Mouse (Mus musculus) R1 (cell line): ENCODE data around the gene Gm17720.

Source experiments
- DNase-seq: peaks from one replicate; pipeline ENCODE4 v3.0.0-alpha.2; 2018; ENCODE audit warnings: low read depth, low spot score

Gene Gm17720

GRCm38 (mm10) chr8:110102653-110103052 is at the start of gene Gm17720:
Gene Gm17720 (minus strand): TSS chr8:110102753.
- DNase-seq, result no peak

GRCm38 (mm10) chr8:110145538-110145937 is 43.0 kb upstream of the Gm17720 start:
- peak; percentile 65 for DNase-seq

GRCm38 (mm10) chr8:110140770-110141169 is 38.2 kb upstream of the Gm17720 start:
- DNase-seq, result no peak

DNA sequence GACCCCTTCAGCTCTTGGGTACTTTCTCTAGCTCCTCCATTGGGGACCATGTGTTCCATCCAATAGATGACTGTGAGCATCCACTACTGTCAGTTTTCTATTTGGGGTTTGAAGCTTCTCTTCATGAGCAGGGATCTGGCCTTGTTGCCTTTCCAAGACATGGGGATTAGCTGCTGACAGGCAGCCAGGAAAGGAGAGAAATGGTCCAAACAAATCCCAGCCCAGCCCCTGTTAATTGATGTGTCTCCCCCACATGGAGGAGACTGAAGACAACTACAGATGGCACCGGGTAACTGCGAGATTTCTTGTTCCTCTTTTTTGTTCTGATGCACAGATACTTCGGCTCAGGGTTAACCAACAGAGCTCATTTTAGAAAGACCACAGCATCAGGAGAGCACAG is 37.6 kb upstream of the Gm17720 start:
- DNase-seq, result no peak

DNA sequence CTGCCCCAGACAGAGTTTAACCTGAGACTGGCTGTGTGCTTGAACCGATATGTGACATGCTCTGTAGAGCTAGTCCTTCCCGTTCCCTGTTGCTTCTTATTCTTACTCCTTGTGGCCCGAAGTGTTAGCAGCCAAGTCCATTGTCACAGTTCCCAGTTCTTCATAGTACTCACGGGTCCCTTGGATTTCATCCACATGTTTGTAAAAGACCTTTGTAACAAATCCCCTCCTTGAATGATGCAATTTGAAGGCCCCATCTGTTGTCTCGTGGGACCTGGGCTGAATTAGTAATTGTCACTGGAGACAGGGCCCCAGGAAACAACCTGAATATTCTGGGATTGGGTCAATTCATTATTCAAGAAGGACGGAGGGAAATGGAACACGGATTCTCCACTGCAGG is 33.0 kb upstream of the Gm17720 start:
- no peak for DNase-seq

DNA sequence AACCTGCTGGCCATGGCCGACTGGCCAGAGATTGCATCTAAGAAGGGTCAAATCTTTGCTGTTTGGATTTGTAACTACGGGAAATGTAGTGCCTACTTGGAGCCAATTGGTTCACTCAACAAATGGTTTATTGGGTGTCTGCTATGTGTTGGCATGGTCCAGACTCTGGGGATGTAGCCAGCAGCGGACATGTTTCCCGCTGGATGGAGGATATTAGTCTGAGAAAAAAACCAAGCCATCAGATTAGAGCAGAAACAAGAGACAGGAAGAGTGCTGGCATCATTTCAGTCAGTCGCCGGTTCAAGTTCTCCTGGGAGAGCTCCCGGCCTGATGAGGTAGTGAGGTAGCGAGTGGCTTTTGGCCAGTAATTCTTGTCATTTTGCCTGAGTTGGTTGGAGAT is 31.7 kb upstream of the Gm17720 start:
- no peak for DNase-seq

GRCm38 (mm10) chr8:110130537-110130936 is 28.0 kb upstream of the Gm17720 start:
- DNase-seq, result peak; percentile 89

- peak; percentile 37 for DNase-seq
Measured at GRCm38 (mm10) chr8:110119715-110120114, 17.2 kb upstream of the Gm17720 start.

- peak; percentile 59 for DNase-seq
Measured at GRCm38 (mm10) chr8:110101676-110102075, 877 bp downstream of the Gm17720 start.

GRCm38 (mm10) chr8:110100907-110101306 is 1.6 kb downstream of the Gm17720 start, which contains the start of gene Gm21964:
Gene Gm21964 (plus strand): TSS chr8:110101207.
- DNase-seq, result no peak

- no peak for DNase-seq
Measured at GRCm38 (mm10) chr8:110091869-110092268, 10.7 kb downstream of the Gm17720 start.

DNA sequence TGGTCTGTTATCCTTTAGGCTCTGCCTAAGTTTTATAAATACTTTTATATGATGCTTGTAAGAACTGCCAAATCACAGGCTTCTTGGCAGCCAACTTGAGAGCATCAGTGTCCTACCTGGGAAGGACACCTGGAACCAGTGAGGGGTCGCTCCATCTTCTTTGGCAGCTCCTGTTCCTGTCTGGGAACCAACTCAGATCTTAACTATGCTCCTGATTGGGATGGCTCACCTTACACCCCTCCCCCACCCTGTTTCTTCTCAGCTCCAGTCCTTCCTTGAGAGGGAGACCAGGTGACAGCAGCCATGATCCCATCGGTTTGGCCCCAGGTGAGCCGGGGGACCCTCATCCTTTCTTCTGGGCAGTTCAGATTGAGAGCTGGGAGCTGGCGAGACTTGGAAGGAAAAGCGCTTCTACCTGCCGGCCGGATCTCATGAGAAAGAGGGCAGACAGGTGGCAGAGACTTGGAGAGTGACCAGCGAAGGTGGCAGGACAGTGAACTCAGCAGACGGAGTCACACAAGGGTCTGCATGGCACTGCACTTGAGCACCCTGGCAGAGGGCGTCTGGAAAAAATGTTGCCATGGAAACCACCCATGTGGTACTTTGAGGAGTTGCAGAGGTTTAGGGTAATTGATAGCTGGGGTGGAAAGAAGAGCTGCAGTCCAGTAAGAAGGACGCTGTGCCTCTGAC is 20.0 kb downstream of the Gm17720 start:
- DNase-seq, result peak; percentile 40

GRCm38 (mm10) chr8:110079282-110080221 is 23.0 kb downstream of the Gm17720 start, which contains the start of gene Zfp612:
Gene Zfp612 (plus strand): TSS chr8:110079746.
- peak; percentile 69 for DNase-seq

- no peak for DNase-seq
Measured at GRCm38 (mm10) chr8:110074496-110074895, 28.1 kb downstream of the Gm17720 start.

GRCm38 (mm10) chr8:110071600-110071999 is 31.0 kb downstream of the Gm17720 start:
- peak; percentile 69 for DNase-seq

GRCm38 (mm10) chr8:110069706-110070105 is 32.8 kb downstream of the Gm17720 start:
- no peak for DNase-seq

- no peak for DNase-seq
Measured at GRCm38 (mm10) chr8:110065676-110066075, 36.9 kb downstream of the Gm17720 start.

- DNase-seq, result no peak
Measured at GRCm38 (mm10) chr8:110064606-110065365, 37.8 kb downstream of the Gm17720 start.

GRCm38 (mm10) chr8:110064161-110064560 is 38.4 kb downstream of the Gm17720 start:
- no peak for DNase-seq

DNA sequence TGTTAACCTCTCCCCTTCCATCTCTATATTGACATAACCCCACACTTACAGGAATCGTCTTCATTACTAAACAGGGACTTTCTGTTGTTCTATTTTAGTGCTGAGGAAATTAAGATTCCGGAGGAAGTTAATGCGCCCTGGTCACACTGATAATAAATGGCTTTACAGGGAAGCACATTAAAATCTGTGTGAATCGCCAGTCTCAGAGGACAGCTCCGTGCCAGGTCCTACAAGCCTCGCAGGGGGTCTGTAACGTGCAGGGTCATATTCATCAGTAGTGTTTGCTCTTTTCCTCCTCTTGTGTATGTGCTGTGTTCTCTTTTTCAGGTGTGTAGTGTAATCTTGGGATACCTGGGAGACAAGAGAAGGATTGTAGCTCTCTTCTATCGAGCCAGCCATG is 44.3 kb downstream of the Gm17720 start:
- no peak for DNase-seq

DNA sequence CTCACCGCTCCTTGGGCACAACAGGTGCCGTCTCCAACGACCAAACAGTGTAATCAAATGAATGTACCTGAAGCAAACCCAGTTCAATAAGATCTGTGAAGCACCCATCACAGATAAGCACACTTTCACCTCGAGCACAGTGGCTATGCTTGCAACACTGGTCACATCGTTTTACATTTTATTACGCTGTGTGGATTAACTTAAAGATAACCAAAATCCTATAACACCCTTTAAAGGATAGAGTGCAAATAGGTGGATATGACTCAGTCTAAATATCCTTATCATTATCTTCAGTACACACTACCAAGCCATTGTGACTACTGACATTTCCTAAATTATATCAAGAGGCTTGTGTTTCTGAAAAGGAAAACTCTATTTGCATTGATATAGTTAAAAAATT is 51.3 kb downstream of the Gm17720 start:
- no peak for DNase-seq

GRCm38 (mm10) chr8:110040509-110040908 is 62.0 kb downstream of the Gm17720 start:
- DNase-seq, result no peak
